Mouse (Mus musculus) spleen, adult 2 months (tissue): Measurements from ENCODE around the gene Mis12.

Experiments used
- CTCF ChIP-seq: fragments of 200-500 bp; IDR thresholded peaks from 2 replicates; pipeline ENCODE4 v1.5.1; 2011; ENCODE audit warnings: mild to moderate bottlenecking, inconsistent platforms; ENCODE audit not compliant: insufficient read depth, insufficient read length, insufficient replicate concordance; ENCODE audit errors: extremely low read depth
- POLR2A ChIP-seq: fragments of 200-500 bp; IDR thresholded peaks from 2 replicates; pipeline ENCODE4 v1.6.1; 2011; ENCODE audit warnings: low read depth, low read length, inconsistent platforms

DNA sequence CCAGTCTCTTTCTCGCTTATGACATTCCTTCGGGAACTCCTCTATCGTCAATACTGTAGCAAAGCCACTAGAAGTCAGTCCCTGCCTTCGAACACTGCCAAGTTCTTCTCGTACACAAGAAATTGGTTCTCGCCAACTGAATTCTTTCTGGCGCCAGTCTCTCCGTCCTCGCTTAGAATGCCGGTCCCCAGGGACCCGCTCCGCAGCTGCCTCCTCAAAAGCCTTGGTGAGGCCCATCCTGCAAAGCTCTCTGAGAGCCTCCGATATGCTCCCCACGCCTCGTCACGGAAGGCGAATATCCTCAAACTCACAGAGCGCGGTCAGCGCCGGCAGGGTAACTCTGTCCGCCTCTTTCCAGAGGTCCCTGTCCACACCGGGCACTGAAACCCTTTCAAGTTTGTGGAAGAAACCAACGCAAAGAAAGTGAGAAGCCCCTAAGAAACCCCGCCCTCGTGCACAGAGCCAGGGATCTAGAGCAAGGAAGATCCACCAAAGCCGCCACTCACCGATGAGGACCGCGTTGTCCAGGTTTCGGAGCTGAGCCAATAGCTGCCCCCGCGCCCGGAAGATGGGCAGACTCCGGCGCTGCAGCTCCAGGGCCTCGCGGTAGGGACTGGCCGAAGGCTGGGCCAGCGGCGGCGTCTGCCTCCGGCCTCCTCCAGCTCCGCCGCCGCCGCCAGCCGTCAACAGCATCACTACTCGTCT lies 15.6 kb upstream of the Mis12 start:
- TF ChIP-seq POLR2A (no peak), CTCF (no peak)
